Mouse (Mus musculus) adrenal gland, postnatal 14 days (tissue): ENCODE measurements around the gene Fads2. TPM values are rescaled to one million over a fixed set of nuclear protein-coding genes. Genes with fewer than 3 reads are reported as not detected.

Experiments used
- DNase-seq: peaks from one replicate; pipeline ENCODE4 v3.0.0; 2021; ENCODE audit warnings: mixed read lengths
- total RNA-seq: library from RNA; stranded (reverse); gene quantifications from 2 replicates; pipeline ENCODE4 v1.2.3, GENCODE M21; 2021

Gene Fads2
- total RNA-seq, 1 experiment from 2014 or later: 806 TPM

- DNase-seq: no peak
Measured at GRCm38 (mm10) chr19:10104234-10104633, 2.7 kb upstream of the Fads2 start.

- peak; percentile 50 for DNase-seq
Measured at GRCm38 (mm10) chr19:10102054-10102700, 631 bp upstream of the Fads2 start.

- DNase-seq: peak; percentile 91
Measured at GRCm38 (mm10) chr19:10100631-10101071, 895 bp downstream of the Fads2 start.

GRCm38 (mm10) chr19:10097826-10098225 lies 3.7 kb downstream of the Fads2 start:
- no peak for DNase-seq

- no peak for DNase-seq
Measured at GRCm38 (mm10) chr19:10096371-10096876, 5.1 kb downstream of the Fads2 start.

- no peak for DNase-seq
Measured at GRCm38 (mm10) chr19:10094695-10095094, 6.9 kb downstream of the Fads2 start.

- no peak for DNase-seq
Measured at GRCm38 (mm10) chr19:10093829-10094228, 7.7 kb downstream of the Fads2 start.

- DNase-seq: no peak
Measured at GRCm38 (mm10) chr19:10086976-10087375, 14.6 kb downstream of the Fads2 start.

- no peak for DNase-seq
Measured at GRCm38 (mm10) chr19:10085454-10085853, 16.1 kb downstream of the Fads2 start.

- no peak for DNase-seq
Measured at GRCm38 (mm10) chr19:10082105-10082504, 19.4 kb downstream of the Fads2 start.

- peak; percentile 73 for DNase-seq
Measured at GRCm38 (mm10) chr19:10080384-10080783, 21.2 kb downstream of the Fads2 start.

- no peak for DNase-seq
Measured at GRCm38 (mm10) chr19:10078392-10078791, 23.2 kb downstream of the Fads2 start.

GRCm38 (mm10) chr19:10073145-10073544 lies 28.4 kb downstream of the Fads2 start:
- no peak for DNase-seq

GRCm38 (mm10) chr19:10071892-10072291 lies 29.7 kb downstream of the Fads2 start:
- peak; percentile 28 for DNase-seq

- DNase-seq: peak; percentile 70
Measured at GRCm38 (mm10) chr19:10071166-10071565, 30.4 kb downstream of the Fads2 start.

- no peak for DNase-seq
Measured at GRCm38 (mm10) chr19:10070186-10070980, 31.2 kb downstream of the Fads2 start.

- DNase-seq: peak; percentile 41
Measured at GRCm38 (mm10) chr19:10067701-10068100, 33.8 kb downstream of the Fads2 start.

GRCm38 (mm10) chr19:10066502-10066901 lies 35.0 kb downstream of the Fads2 start:
- DNase-seq: no peak

- no peak for DNase-seq
Measured at GRCm38 (mm10) chr19:10066189-10066500, 35.4 kb downstream of the Fads2 start.

GRCm38 (mm10) chr19:10065465-10066188 lies 35.9 kb downstream of the Fads2 start:
- DNase-seq: no peak

GRCm38 (mm10) chr19:10064173-10065012 lies 37.2 kb downstream of the Fads2 start:
- no peak for DNase-seq

- no peak for DNase-seq
Measured at GRCm38 (mm10) chr19:10062862-10063261, 38.7 kb downstream of the Fads2 start.
